Mouse (Mus musculus) brain, embryonic 14.5 days (tissue): Measurements from ENCODE around the gene Hsdl2.

ENCODE experiments used
- CTCF ChIP-seq: fragments of 200-500 bp; IDR thresholded peaks from 2 replicates; pipeline ENCODE4 v1.5.1; 2012; ENCODE audit warnings: inconsistent platforms, mild to moderate bottlenecking, moderate library complexity, borderline replicate concordance; ENCODE audit not compliant: insufficient read depth, insufficient read length; ENCODE audit errors: extremely low read depth
- POLR2A ChIP-seq: fragments of 200-500 bp; IDR thresholded peaks from 2 replicates; pipeline ENCODE4 v1.6.1; 2012; ENCODE audit warnings: mild to moderate bottlenecking, inconsistent platforms, borderline replicate concordance; ENCODE audit not compliant: poor library complexity, insufficient read depth, insufficient read length, severe bottlenecking; ENCODE audit errors: extremely low read depth

DNA sequence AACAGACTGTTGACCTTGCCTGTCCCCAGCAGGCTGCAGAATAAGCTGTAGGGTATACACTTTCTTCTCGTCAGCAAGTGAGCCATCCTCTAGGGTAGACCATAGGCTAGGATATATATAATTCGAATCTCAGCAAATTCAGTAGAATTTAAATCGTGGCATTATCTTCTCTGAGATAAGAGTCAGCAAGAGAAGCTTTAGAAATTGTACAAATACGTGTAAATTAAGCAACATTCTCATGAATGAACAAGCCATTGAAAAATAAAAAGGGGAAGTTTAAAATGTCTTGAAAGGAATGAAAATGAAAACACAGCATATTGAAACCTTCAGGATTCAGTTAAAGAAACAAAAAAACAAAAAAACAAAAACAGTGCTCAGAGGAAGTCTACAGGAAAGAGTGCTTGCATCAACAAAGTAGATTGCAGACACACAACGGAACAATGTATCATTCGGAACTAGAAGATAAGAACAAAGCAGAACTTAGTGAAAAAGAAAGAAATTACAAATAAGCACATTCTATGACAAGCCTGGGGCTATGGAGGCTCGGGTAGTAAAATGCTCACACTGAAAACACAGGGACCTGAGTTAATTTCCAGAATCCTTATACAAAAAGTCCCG is 15.7 kb upstream of the Hsdl2 start:
- no peak for TF ChIP-seq CTCF
- TF ChIP-seq POLR2A: no peak
